Mouse (Mus musculus) inflammation-experienced regulatory T-cells, adult 6 months (primary cell): Measurements from ENCODE around the gene Zmynd8. TPM values are rescaled to one million over a fixed set of nuclear protein-coding genes. Genes with fewer than 3 reads are reported as not detected.

Experiments used
- ATAC-seq: one replicate; pipeline ENCODE4 v1.8.0; 2017
- polyA plus RNA-seq, 3 experiments: library from polyadenylated mRNA; unstranded; fragments of 100-300 nt; shearing (Covaris generic); gene quantifications; one replicate each; pipeline ENCODE4 v1.2.1; 2017

The Zmynd8 gene
- polyA plus RNA-seq, 3 experiments from 2014 or later = 43.3 to 65.6 (median 61.9) TPM

GRCm38 (mm10) chr2:165879403-165880178 lies 19.2 kb downstream of the Zmynd8 start:
- ATAC-seq = no peak

DNA sequence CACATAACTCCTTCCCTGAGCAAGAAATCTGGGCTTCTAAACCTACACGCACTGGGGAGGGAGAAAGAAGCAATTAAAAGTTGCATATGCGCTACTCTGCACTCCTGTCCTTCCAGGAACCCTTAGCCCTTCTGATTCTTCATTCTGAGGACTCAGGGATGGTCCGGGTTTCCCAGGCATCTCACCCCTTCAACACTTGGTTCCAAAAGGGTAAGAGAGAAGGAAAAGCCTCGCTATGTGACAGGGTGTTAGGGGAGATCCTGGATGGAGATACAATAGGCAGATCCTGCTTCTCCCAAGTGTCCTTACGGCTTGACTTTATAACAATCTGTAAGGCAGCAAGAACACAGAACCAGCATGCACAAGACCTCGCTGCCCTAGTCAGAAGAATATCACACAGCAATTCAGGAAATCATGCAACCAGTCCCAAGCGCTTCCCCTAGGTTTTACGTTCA lies 19.9 kb downstream of the Zmynd8 start:
- ATAC-seq = no peak

GRCm38 (mm10) chr2:165878021-165878585 lies 20.7 kb downstream of the Zmynd8 start:
- peak; percentile 96 for ATAC-seq

DNA sequence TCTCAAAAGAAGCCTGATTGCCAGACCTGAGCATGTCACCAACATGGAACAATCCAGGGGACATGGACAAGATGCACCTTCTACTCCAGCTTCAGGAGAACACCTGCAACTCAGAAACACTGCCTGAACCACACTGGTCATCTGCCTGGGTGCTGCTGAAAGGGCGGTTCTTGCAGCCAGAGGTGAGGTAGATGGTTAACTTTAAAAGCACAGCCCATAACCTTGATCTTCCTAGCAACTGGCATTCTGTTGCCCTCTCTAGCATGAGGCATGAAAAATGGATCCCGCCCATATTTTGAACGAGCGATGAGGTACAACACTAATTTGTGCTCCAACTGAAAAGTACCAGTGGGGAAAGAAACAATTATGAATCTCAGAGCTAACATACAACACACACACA lies 21.6 kb downstream of the Zmynd8 start:
- no peak for ATAC-seq

- no peak for ATAC-seq
Measured at GRCm38 (mm10) chr2:165876201-165876918, 22.5 kb downstream of the Zmynd8 start.

GRCm38 (mm10) chr2:165875406-165875955 lies 23.3 kb downstream of the Zmynd8 start:
- no peak for ATAC-seq

- no peak for ATAC-seq
Measured at GRCm38 (mm10) chr2:165874461-165875339, 24.1 kb downstream of the Zmynd8 start.

DNA sequence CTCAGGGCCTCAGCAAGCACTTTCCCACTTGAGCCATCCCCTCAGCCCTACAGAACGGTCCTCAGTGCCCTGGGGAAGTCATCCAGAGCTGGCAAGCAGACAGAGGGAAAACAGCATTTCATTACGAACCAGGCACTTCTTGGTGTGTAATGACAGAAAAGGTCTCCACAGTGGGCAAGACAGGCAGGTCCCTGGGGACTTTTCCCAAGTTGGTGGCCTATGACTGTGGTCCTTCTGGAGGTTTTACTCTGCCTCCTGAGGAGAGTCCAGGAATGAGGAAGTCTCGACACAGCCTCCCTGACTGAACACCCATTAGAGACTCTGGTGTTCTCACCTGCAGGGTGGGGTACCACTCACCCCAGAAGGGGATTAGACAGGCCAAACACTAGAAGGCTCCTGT lies 25.0 kb downstream of the Zmynd8 start:
- no peak for ATAC-seq

GRCm38 (mm10) chr2:165873196-165873595 lies 25.6 kb downstream of the Zmynd8 start:
- ATAC-seq = no peak

GRCm38 (mm10) chr2:165869257-165869656 lies 29.6 kb downstream of the Zmynd8 start:
- ATAC-seq = no peak

DNA sequence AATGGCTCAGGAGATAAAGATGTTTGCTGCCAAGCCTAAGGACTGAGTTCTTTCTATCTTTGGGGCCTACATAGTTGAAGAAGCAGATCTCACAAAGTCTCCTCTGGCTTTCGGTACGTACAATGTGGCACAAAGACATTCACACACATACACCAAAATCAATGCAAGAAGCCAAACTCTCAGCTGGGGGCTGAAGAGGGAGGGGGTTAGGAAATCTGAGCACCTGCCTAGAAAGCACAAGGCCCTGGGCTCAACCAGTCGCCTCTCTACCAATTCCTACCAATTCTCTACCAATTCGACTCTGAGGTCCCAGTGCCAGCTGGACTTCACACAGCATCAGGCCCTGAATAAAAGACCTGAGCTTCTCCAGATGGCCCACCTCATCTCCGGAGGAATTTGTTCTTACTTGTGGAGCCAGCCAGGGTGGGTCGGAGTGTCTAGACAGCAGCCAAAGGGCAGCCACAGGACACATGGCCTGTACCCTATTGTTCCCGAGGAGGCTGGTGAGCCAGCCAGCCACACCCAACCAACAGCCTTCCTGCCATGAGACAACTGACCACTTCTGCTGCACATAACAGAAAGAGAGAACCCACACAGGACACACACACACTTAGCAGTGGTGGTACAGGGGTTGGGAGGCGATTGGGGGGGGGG lies 30.2 kb downstream of the Zmynd8 start:
- ATAC-seq = no peak

DNA sequence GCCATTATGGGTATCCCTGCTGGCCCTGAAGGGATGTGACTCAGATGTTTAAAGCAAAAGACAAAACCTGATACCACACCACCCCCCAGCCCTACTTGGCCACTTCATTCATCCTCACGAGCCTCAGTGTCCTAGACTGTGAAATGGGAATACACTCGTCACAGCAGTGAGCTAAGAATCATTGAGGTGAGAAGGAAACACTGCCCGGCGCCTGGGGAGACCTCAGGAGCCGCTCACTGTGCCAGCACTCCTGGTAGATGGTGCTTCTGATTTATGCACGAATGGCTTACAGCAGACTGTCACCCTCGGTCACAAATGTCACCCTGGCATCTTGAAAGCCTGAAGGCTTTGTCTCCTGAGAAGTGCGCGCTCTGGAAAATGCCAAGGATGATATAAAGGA lies 31.3 kb downstream of the Zmynd8 start:
- ATAC-seq = no peak

DNA sequence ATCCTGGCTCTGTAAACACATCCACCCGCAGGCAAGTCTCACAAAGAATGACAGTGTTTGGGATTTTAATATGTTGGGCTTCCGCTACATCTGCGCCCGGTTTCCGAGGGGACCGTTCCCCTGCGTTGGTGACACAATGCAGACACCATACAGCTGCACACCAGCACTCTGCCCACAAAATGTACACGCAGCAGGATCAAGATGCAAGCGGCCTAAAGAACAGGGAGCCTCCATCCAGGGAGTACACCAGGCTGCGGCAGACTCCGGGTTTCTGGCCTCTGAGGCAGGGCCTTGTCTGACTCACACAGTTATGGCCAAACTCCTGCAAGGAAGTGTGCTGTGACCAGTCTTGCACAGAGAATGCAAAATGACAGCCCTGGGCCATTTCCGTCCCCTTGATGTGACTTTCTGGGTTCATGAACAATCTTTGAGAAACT lies 31.8 kb downstream of the Zmynd8 start:
- no peak for ATAC-seq

DNA sequence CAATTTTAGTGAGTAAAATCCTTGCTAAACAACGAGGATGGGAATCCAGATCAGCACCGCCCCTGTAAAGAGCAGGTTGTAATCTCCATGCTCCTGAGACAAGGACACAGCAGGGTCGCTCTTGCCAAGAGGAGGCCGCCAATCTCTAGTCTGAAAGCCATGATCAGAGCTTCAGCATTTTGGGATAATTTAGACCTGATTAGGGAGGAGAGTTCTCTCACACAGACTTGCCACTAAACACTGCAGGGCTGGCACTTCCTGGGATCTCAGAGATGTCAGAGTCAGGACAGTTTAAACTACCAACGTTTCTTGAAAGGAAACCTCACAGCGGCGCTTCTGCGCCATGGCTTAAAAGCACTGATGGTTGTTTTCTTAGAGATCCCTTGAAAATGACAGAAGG lies 32.4 kb downstream of the Zmynd8 start:
- no peak for ATAC-seq

DNA sequence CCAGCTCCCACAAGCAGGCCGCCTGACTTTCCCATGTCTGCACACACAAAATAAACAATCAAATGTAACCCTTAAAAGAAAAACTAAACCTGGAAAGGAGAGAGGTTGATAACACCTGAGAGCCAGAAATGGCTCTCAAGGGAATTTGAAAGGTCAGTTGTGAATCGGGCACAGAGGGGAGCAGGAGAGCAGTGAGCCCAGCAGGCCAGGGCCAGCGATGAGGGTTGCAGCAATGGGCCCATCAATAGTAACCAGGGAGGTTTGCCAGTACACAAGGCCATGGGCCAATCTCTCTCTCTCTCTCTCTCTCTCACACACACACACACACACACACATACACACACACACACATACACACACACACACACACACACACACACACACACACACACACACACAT lies 34.0 kb downstream of the Zmynd8 start:
- ATAC-seq = no peak

DNA sequence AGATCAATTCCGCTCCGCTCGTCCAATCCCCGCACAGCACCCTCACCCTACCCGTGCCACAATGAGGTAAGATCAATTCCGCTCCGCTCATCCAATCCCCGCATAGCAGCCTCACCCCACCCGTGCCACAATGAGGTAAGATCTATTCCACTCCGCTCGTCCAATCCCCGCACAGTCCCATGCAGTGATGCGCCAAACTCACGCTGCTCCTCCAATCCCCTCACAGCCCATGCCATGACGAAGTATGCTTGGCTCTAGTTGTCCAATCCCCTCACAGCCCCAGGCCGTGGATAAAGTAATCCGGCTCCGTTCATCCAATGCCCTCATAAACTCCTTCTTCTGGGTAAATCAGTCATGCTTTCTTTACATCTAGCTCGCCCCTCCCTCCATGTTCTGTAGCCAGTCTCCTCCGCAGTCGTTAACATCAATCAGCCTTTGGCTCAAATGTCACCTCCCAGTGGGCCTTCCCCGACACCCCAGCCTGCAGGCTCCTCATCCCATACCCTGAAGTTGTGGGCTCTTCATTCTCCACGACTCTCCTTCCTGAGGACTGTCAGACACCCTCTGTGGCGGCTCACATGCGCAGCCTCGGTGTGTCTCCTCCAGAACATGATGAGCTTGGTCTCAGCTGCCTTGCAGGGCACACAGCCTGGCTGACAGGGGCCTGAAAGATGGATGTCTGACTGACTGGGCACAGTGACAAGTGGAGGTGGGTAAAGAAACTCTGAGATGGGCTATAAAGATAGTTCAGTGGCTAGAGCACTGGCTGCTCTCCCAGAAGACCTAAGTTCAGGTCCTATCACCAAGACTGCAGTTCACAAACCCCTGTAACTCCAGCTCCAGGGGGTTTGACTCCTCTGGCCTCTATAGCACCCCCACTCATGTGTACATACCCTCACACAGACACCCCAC lies 36.9 kb downstream of the Zmynd8 start:
- ATAC-seq = no peak

- ATAC-seq = no peak
Measured at GRCm38 (mm10) chr2:165860962-165861682, 37.7 kb downstream of the Zmynd8 start.

DNA sequence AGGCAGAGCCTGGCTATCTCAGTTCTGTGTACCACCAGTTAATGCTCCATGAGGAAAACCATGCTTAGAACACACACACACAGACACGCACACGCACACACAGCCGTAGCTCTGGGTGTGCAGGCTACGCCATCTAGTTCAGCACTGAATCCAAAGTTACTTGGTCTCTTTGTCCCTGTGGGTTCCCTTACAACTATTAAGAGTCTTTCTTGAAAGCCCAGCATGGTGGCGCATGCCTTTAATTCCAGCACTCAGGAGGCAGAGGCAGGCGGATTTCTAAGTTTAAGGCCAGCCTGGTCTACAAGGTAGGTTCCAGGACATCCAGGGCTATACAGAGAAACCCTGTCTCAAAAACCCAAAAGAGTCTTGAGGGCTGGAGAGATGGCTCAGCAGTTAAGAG lies 38.4 kb downstream of the Zmynd8 start:
- no peak for ATAC-seq

- no peak for ATAC-seq
Measured at GRCm38 (mm10) chr2:165858453-165859384, 40.1 kb downstream of the Zmynd8 start.
